Mouse (Mus musculus) adrenal gland (tissue): Measurements from ENCODE around the gene Ppp1r11.
"Not testable (repeated sequence)": the region's sequence is repeated elsewhere in the genome, so short reads cannot be mapped to it uniquely, and the experiment has no call there.

ENCODE experiments used
- intact Hi-C: fragments of 180-260 bp; cut with DNase I; formaldehyde crosslinking; loops from one replicate; pipeline ENCODE4 v1.15.1; 2025
- long read RNA-seq, 2 experiments: library from polyadenylated mRNA; unstranded; transcript quantifications; one replicate each; pipeline ENCODE4 v2.0.0; 2020; ENCODE audit warnings: borderline replicate concordance in 1 of 2; ENCODE audit not compliant: insufficient replicate concordance in 1 of 2

The Ppp1r11 gene
- long read RNA-seq, experiment 1, transcript Ppp1r11-201 (3 exons, 1,599 nt): major isoform, 40 of 40 reads
- long read RNA-seq, experiment 1, partial matches to known transcripts: 0 of 40 reads
- long read RNA-seq, experiment 1, other reads (novel, unspliced or antisense): 0 of 40 reads
- long read RNA-seq, experiment 2, transcript Ppp1r11-201 (3 exons, 1,599 nt): major isoform, 70 of 70 reads
- long read RNA-seq, experiment 2, partial matches to known transcripts: 0 of 70 reads
- long read RNA-seq, experiment 2, other reads (novel, unspliced or antisense): 0 of 70 reads

DNA sequence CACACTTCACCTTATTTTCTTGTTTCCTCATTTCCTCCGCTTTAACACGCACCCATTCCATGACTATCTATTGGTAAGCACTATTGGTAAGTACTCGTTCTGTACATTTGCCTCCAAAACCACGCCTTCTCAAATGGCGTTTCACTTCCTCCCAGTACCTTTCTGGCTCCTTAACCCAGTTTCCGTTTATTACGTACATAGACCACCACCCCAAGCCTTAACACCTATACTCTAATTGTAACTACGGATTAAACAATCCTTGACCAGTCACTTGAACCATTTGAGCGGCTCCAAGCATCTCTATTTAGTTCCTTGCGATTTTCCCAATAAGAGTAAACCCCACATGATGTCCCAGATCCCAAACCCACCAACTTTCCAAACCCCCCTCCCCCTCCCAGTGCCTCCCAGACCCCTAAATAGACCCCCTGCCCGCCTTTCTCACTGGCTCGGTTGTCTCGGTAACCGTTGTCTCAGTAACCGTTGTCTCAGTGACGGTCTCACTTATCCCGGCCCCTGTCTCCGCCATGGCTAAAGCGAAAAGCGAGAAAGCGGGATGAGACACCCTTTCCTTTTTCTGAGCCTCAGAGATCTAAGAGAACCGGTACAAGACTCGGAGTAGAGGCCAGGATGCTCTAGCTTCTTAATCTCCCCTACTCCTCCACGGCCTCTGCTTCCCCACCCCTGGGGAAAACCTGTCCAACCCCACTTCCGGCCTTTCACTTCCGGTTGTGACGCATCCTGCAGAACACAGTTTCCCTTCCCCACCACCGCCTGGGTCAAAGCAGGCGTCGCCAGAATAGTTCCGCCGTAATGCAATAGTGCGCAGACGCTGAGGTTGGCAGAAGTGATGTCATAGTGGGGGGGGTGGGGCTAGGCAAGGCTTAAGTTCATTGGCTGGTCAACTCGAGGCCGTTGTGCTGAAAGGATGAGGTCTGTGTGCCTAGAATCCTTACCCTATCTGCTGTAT is at the start of gene Ppp1r11:
Gene Ppp1r11, minus strand, starts transcription at position 761 of the 967 bp plus-strand sequence.
- intact Hi-C loops: no loop called here

DNA sequence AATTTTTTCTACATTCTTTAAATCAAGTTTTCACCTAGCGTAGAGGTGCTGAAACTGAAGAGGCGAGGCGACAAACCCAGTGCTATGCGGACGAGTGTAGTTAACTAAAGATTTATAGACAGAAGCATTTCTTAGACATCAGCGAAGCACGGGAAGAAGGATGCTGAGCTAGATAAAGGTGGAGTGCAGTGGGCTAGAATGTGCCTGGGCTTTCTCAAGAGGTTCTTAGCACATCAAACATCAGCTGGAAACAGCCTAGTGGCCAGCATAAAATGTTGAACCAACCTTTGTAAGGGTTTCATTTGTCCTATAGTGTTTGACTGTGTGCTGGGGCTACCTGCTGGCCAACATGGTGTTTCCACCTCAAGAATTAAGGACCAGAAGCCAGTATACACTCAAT is 49.3 kb upstream of the Ppp1r11 start, which contains the start of gene Zfp57:
Gene Zfp57, plus strand, starts transcription at position 301 of the 400 bp plus-strand sequence.
- intact Hi-C loops: loop anchor here (5.0 kb wide), 1 partner anchor 39 kb away; no protein-coding TSS in a partner anchor

DNA sequence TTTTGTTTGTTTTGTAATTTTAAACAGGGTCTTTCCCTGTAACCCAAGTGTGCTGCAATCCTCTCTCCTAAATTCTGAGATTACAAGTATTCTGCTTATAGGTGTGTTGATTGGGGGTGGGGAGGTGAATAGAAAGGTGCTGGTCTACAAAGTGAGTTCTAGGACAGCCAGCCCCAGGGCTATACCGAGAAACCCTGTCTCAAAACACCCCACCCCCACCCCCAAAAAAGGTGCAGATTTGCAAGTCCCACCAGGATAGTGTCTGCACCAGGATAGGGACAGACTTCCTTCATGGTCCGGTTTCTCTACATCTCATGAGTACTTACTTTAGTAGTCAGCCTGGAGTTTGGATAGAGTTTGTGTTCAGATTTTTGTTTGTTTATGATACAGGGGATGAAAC is 46.9 kb upstream of the Ppp1r11 start:
- intact Hi-C loops: loop anchor here (5.0 kb wide), 2 partner anchors 49 to 101 kb away; partner anchors contain the start of genes Gabbr1 and Trim31

DNA sequence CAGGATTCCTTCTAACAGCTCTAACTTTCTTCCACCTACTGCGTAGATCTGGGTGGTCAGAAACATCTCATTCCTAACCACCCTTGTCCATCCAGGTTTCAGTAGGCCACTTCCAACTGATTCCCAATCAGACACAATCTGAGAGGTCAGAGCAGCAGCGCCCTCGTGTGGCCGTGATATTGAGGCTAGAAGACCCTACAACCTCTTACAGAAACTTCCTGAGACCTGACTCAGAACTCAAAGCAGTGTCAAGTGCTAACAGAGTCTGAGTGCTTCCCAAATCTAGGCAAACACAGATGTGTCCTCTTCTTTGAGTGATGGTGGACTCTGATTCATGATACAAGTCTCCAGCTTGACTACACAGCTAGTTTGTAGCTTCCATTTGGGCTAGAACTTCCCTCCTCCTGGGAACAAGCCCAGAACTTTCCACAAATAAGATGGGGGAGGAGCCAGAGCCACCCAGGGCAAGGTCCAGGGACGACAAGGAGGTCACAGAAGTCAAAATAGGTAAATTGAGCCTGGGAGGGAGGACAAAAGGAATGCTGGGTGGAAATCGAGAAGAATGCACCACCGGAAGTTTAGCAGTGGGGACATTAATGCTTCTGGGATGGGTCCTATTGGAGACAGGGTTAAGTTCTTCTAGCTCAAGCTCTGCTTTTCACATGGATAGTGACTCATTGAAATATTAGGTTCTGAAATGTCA is 45.6 kb upstream of the Ppp1r11 start:
- intact Hi-C loops: loop anchor here (2.0 to 5.0 kb wide), 3 partner anchors 50 to 100 kb away; partner anchors contain the start of genes Gabbr1 and Trim31

DNA sequence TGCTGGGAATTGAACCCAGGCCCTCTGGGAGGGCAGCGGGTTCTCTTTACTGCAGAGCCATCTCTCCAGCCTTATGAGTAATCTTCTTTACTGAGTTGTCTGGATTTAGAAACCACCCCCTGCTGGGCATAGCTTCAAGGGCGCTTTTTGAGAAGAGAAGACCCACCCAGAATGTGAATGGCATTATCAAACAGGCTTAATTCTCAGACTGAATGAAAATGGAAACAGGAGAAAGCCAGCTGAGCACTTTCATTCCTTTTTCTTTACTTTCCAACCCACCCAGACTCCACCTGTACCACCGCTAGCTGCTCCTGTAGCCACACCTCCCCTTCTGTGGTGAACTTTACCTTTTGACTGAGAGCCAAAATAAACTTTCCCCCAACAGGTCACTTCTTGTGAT is 43.9 kb upstream of the Ppp1r11 start:
- intact Hi-C loops: loop anchor here (5.0 kb wide), 2 partner anchors 52 to 98 kb away; partner anchors contain the start of genes Gabbr1 and Trim31

DNA sequence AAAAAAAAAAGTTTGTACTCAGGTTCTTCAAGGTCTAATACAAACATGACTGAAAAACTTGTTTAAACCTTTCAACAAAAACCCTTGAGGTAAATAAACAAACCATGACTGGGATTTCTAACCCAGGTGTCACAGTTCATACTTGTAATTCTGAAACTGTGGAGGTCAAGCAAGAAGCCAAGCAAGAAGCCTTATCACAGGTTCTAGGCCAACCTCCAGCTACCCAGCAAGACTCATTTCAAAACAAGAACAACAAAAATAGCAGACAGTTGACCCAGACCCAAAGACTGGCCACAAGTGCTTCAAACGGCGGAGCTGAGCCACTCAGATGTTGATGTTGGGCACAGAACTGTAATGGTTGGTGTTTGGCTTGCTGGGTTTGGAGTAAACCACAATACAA is 43.0 kb upstream of the Ppp1r11 start:
- intact Hi-C loops: no loop called here

DNA sequence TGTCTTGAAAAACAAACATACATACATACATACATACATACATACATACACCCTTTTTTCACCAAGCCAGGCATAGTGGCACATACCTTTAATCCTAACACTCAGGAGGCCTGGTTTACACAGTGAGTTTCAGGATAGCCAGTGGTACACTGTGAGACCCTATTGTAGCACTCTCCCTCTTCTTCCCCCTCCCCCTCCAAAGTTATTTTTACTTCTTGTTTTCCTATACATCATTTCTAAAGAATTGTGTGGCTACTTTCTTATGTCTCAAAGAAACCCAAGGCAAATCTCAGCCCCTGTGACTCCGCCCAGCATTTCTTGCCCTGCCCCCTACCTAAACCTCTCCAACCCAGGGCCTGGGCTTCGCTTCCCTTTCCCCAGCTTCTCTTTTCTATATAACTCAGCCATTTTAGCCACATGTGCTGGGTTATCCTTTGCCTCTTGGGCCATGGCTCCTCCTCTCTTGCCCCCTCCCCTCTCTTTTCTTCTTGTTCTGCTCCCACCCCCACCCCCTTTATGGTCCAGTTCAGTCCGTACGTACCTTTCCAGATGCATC is 42.3 kb upstream of the Ppp1r11 start:
- intact Hi-C loops: no loop called here

DNA sequence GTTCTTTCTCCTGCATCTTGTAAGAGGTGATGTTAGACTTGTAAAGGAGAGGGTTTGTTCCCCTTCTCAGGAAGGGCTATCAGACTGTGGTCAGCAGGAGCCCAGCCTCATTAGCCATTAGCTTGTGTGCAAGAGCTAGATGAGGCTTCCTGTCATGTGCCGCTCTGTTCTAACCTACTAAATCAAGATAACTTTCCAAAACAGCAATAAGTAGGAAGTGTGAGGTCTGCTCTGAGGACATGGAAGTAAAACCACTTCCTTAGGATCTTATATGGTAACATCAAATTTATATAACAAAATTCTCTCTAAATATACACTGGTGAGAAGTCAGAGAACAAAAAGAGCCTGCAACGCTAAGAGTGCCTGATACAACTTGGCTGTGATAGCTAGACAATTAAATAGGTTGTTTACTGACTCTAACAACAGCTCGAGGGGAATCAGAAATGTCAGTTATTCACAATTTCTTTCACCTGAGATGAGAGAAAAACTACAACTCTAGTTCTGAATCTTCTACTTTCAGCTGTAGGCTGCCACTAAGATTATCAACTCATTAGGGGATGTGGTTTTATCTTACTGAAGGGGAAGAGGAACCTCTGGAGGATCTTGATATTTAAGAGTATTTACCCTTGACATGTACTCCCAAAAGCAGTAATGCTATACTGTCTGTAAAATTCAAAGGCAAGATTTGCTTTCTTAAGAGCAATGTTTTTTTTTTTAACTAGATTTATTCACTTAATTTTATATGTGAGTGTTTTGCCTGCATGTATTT is 41.0 kb upstream of the Ppp1r11 start:
- intact Hi-C loops: no loop called here

DNA sequence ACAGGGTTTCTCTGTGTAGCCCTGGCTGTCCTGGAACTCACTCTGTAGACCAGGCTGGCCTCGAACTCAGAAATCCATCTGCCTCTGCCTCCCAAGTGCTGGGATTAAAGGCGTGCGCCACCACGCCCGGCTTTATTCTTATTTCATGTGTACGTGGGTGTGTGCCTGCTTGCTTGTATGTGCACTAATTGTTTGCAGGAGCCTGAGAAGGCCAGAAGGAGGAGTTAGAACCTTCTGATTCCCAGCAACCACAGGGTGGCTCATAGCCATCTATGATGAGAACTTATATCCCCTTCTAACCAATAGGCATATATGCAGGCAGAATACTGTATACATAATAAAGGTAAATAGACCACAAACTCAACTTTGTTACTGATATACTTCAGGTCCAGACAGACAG is 39.1 kb upstream of the Ppp1r11 start:
- intact Hi-C loops: not testable (repeated sequence)

DNA sequence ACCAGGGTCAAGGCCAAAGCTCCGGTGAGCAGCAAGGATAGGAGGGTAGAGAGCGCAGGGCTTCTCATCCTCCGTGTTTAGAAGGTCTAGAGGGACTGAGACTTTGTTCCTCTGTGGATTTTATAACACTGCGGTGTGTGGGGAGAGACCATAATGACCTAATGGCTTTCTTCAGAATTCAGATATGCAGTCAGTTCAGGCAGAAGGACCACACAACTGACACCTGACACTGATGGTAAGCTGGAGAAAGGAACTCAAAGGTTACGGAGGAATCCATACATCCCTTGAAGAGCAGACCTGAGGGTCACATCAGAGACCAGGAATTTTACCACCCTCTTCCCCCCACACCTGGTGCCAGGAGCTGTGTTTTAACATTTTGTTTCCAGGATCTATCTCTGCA is 37.9 kb upstream of the Ppp1r11 start, which contains the start of gene H2-M5:
Gene H2-M5, minus strand, starts transcription at position 101 of the 400 bp plus-strand sequence.
- intact Hi-C loops: no loop called here

DNA sequence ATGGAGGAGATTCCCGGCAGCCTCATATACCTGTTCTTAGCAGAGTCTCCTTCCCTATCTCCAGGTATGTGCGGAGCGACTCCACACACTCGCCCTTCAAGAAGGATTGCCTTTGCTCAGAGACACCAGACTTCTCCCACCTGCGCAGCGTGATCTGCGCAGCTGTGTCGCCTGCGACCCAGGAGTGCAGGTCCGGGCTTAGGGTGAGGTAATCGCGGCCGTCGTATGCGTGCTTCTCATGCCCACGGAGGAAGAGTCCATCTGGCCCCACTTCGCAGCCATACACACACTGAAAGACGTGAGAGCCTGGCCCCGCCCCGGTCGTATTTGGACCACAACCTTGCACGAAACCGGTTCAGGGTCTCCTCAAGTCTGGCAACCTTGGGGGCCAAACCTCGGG is 36.9 kb upstream of the Ppp1r11 start:
- intact Hi-C loops: no loop called here

DNA sequence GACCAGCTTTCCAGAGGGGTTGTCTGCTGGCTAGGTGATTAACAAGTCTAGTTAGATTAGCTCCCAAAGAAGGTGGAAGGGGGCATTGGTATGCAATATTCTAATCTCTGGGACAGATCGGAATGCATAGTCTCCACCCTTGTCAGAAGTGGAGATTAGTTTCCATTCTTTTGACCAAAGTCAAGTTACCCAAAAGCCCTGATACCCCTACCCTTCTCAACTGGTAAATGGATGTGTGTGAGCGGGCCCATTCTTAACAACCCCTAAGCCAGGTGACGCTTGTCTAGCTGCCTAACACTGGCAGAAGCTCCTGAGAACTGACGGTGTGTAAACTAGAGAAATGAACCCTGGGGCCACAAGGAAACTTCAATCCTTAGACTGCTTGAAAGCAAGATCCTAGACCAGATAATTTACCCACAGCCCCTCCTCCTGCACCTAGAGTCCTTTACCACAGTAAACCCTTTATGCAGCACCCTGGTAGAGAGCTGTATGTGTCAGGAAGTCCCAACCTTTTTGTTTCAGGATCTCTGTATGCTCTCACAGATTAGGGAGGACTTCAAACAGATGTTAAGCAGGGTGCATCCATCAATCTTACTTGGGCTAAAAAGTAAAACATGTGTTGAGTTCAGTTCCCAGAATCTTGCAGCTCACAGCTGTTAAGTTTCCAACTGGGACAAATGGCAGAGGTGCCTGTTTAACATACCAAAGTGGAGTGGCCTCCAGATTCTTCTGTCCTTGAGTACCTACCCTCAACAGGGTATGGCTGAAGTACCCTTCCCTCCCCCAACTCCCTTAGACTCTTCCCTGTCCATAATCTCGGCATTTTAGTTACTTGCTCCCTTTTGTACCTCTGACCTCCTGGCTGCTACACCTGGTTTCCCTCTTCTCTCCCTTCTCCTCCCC is 31.0 kb upstream of the Ppp1r11 start:
- intact Hi-C loops: no loop called here

DNA sequence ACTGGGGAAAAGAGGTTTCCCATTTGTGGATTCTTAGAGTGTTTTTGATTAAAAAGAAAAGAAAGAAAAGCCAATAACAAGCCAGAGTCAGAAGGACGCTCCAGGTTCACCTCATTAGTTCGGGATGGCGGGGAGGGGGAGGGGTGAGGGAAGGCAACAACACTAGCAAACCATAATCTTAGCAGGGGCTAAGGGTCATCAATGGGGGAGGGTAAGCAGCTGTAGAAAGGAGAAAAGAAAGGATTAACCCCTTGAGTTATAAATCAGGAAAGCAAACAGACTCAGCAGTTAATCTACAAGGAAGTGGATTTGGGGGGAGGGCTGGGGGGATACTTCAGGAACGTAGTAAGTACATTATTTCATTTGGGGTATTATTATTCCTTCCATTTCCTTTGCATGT is 30.3 kb upstream of the Ppp1r11 start:
- intact Hi-C loops: no loop called here

DNA sequence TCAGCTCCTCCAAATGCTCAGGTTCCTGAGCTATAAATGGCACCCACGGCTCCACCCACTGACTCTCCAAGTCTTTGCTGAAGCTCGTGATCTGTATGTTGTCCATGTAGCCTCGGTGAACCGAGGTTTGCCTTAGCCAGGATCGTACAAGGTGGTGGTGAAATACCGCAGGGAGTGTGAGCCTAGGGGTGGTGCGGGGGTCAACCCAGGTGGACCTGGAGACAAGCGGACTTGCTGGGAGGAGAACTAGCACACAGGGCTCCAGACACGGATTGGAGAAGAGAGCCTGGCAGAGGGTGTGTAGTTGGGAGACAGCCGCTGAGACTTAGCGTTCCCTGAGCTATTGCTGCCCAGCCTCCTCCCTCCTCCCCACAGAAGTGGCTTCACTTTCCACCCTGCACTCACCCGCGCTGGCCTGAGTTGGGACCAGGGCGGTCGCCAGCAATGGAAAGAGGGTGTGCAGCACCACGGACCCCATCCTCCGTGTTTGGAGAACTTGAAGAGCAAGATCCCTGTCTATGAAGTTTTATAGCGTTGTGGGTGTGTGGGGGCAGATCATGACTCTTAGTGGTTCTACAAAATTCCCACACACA is 29.8 kb upstream of the Ppp1r11 start, which contains the start of gene 2410137M14Rik:
Gene 2410137M14Rik, minus strand, starts transcription at position 17 of the 593 bp plus-strand sequence.
- intact Hi-C loops: no loop called here

DNA sequence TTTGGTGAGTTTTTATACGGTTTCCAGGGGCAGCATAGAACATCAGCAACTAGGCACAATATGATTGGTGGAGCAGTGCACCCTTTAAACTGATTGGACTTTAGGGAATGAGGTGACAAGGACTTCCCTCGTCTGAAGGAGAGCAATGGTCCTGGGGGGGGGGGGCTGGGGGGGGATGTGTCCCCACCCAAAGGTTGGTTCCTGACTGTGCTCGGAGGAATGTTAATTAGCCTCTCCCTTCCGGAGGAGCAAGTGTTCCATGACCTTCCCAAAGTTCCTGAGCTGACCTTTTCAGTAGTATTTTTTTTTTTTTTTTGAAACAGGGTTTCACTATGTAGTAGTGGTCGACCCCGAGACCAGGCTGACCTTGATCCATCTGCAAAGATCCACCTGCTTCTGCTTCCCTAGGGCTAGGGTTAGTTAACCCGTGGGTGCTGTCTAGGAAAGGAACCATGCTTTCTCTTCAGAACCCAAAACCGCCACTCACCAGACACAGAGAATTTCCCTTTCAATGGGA is 21.8 kb upstream of the Ppp1r11 start:
- intact Hi-C loops: no loop called here

DNA sequence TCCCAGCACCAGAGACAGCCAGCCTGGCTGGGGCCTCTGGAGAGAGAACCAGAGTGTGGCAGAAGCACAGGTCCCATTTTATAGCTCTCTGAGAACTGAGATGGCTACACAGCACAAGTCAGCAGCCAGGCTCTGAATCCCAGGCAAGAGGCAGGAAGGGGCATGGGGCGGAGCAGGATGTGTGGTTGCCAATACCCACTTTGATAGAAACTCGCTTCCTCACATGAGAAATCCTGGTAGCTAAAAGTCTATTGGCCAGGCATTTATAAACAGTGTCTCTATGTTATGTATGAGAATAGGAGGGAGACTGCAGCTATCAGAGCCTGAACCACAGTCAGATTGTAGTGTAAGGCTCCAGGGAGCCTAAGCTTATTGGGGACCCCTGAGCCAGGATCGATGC is 21.2 kb upstream of the Ppp1r11 start:
- intact Hi-C loops: no loop called here

DNA sequence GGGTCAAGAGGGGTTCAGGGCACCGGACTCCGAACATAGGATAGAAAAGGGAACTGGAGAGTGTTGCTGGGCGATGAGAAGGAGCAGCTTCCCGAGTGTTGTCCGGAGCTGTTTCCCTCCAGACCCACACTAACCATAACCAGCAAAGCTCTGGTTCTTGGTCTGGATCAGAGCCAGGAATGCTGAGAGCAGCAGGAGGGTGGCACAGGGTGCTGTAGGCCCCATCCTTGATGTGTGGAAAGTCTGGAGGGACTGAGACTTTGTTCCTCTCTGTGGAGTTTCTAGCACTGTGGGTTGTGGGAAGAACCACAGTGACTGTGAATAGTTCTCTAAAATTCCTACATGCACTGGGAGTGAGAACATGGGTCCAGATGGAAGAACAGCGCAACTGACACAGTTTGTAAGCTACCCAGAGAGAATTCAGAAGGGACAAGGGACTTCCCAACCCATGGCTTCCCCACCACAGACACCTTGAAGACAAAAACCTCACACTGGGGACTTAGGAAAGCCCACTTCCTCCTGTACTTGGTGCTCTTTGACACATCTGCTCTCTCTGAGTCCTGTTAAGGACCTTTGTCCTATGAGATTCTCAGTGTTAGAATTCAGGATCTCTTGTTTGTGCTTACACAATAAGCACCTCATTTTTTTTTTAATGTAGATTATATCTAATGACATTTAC is 19.8 kb upstream of the Ppp1r11 start:
- intact Hi-C loops: no loop called here
